Mouse (Mus musculus): ENCODE data around the gene Utrn. TPM values are rescaled to one million over a fixed set of nuclear protein-coding genes. Genes with fewer than 3 reads are reported as not detected.

Gene Utrn
- total and polyA plus RNA-seq, 3 experiments: 0.31 to 1.1 (median 0.67) TPM

DNA sequence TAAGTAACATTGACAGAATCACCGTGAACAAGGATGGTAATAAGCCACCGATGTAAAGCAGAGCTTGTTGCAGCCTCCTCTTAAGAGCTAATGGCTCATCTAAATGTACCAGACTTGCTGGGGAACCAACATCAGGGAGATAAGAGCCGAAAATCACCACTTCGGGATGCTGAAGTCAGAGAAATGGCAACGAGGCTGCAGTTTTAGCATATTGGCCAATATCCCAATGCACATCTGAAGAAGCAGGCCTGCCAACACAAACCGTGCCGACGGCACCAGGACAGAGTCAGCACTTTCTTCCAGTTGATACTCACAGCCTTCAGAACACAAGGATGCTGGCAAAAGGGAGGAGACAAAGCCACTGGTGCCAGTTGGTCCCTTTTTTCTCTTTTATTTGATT, 442.3 kb downstream of the Utrn start:
- no peak for TF ChIP-seq SMC3 (IDR thresholded peaks at IDR 0.05; ENCODE audit: low read depth, low read length)
- no peak for TF ChIP-seq ETS1 (conservative IDR thresholded peaks at IDR 0.05; ENCODE audit: low read depth, low read length)
- TF ChIP-seq ELF1 (IDR thresholded peaks at IDR 0.05; ENCODE audit: low read depth, low read length): no peak
- no peak for TF ChIP-seq CHD1 (IDR thresholded peaks at IDR 0.05; ENCODE audit: low read depth, low read length)
- no peak for TF ChIP-seq UBTF (IDR thresholded peaks at IDR 0.05; ENCODE audit: low read depth, low read length)
- no peak for TF ChIP-seq ZKSCAN1 (IDR thresholded peaks at IDR 0.05; ENCODE audit: borderline replicate concordance, low read depth, low read length)
- no peak for TF ChIP-seq USF2 (conservative IDR thresholded peaks at IDR 0.05; ENCODE audit: low read depth, low read length)
- no peak for TF ChIP-seq MXI1 (IDR thresholded peaks at IDR 0.05; ENCODE audit: low read depth, low read length)
- TF ChIP-seq MAZ (IDR thresholded peaks at IDR 0.05; ENCODE audit: low read depth, low read length): no peak
- no peak for TF ChIP-seq NELFE (IDR thresholded peaks at IDR 0.05; ENCODE audit: low read depth, low read length)
- no peak for TF ChIP-seq POLR2A (IDR thresholded peaks at IDR 0.05; ENCODE audit: low read depth, low read length)
- no peak for TF ChIP-seq NRF1 (IDR thresholded peaks at IDR 0.05; ENCODE audit: low read depth, low read length)
- no peak for TF ChIP-seq E2F4 (IDR thresholded peaks at IDR 0.05; ENCODE audit: insufficient replicate concordance, low read depth, low read length)
- no peak for TF ChIP-seq IRF4 (IDR thresholded peaks at IDR 0.05; ENCODE audit: low read depth, low read length)
- no peak for TF ChIP-seq HCFC1 (IDR thresholded peaks at IDR 0.05; ENCODE audit: low read depth, low read length)
- TF ChIP-seq BHLHE40 (IDR thresholded peaks at IDR 0.05; ENCODE audit: low read depth, low read length): no peak
- TF ChIP-seq EP300 (IDR thresholded peaks at IDR 0.05; ENCODE audit: low read length): no peak
- H3K9ac ChIP-seq (ENCODE audit: insufficient read depth, low read depth): no peak overlapping the region
- no peak overlapping the region for H3K4me2 ChIP-seq (ENCODE audit: insufficient read depth, low read depth, poor library complexity, severe bottlenecking)
- H3K27ac ChIP-seq (ENCODE audit: insufficient read depth, low read depth): no peak overlapping the region
- H3K4me3 ChIP-seq (replicated peaks in 1 of 3; ENCODE audit: low read depth in 2 of 3, low read length in 2 of 3, poor library complexity in 1 of 3): no peak overlapping the region
- no peaks in the 10 kb centered on the region for H3K27me3 ChIP-seq (replicated peaks)
- in situ Hi-C loops (cut with MboI; ENCODE audit: low pct_ligation_motif_present, low pct_unique_long_range_greater_than_20kb, low sequenced_read_pairs) (no loop called here), dilution Hi-C loops (cut with MboI; ENCODE audit: extremely low pct_ligation_motif_present, extremely low pct_unique_long_range_greater_than_20kb, low sequenced_read_pairs) (no loop called here)
- no peaks in the 10 kb centered on the region for H3K79me2 ChIP-seq (replicated peaks; ENCODE audit: control insufficient read depth, extremely low read depth, insufficient read depth, poor library complexity, severe bottlenecking)
- no peaks in the 10 kb centered on the region for H3K36me3 ChIP-seq (replicated peaks in 1 of 2; ENCODE audit: control insufficient read depth in 1 of 2, insufficient read depth in 1 of 2, low read length in 1 of 2)
- H3K9me3 ChIP-seq (replicated peaks; ENCODE audit: low read length): no peaks in the 10 kb centered on the region
- no peaks in the 10 kb centered on the region for H3K4me1 ChIP-seq (ENCODE audit: control insufficient read depth in 1 of 2, insufficient read depth in 2 of 2)
- DNase-seq (ENCODE audit: extremely low read depth): no peak

DNA sequence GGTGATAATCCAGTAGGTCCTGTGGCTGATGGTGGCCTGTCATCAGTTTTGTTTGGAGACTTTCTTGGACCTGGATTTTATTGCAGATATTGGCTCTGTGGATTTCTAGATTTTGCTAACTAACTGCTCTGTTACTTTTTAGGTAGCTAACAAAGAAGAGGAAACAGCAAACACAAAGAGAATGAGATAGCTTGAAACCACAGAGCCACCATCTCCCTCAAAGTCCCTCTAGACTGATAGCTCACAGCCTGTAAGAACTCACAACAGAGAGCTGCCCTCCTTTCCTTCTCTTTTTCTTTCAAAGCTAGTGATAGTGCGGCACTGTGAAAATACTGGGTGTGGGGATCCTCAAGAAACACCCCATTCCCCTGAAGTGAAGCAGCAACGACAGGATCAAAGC, 444.2 kb downstream of the Utrn start:
- H3K27me3 ChIP-seq (replicated peaks): no peaks in the 10 kb centered on the region
- H3K4me3 ChIP-seq (replicated peaks in 1 of 3; ENCODE audit: low read depth in 2 of 3, low read length in 2 of 3, poor library complexity in 1 of 3): no peak overlapping the region
- dilution Hi-C loops (cut with MboI; ENCODE audit: extremely low pct_ligation_motif_present, extremely low pct_unique_long_range_greater_than_20kb, low sequenced_read_pairs): no loop called here
- H3K79me2 ChIP-seq (replicated peaks; ENCODE audit: control insufficient read depth, extremely low read depth, insufficient read depth, poor library complexity, severe bottlenecking): no peaks in the 10 kb centered on the region
- in situ Hi-C loops (cut with MboI; ENCODE audit: low pct_ligation_motif_present, low pct_unique_long_range_greater_than_20kb, low sequenced_read_pairs): no loop called here
- H3K9me3 ChIP-seq (replicated peaks; ENCODE audit: low read length): no peaks in the 10 kb centered on the region
- no peak overlapping the region for H3K27ac ChIP-seq (ENCODE audit: insufficient read depth, low read depth)
- DNase-seq (ENCODE audit: extremely low read depth): no peak
- no peak overlapping the region for H3K9ac ChIP-seq (ENCODE audit: insufficient read depth, low read depth)
- TF ChIP-seq GABPA (IDR thresholded peaks at IDR 0.05; ENCODE audit: insufficient replicate concordance, low read depth, low read length) (no peak), ZNF384 (IDR thresholded peaks at IDR 0.05; ENCODE audit: low read depth, low read length) (no peak), USF2 (conservative IDR thresholded peaks at IDR 0.05; ENCODE audit: low read depth, low read length) (no peak), ZKSCAN1 (IDR thresholded peaks at IDR 0.05; ENCODE audit: borderline replicate concordance, low read depth, low read length) (no peak)
- no peak overlapping the region for H3K4me2 ChIP-seq (ENCODE audit: insufficient read depth, low read depth, poor library complexity, severe bottlenecking)
- H3K36me3 ChIP-seq (replicated peaks in 1 of 2; ENCODE audit: control insufficient read depth in 1 of 2, insufficient read depth in 1 of 2, low read length in 1 of 2): no peaks in the 10 kb centered on the region
- H3K4me1 ChIP-seq (ENCODE audit: control insufficient read depth in 1 of 2, insufficient read depth in 2 of 2): no peaks in the 10 kb centered on the region
